Mouse (Mus musculus) fibroblast of lung, adult 2 months (primary cell): Measurements from ENCODE around the gene Fam13c.

Experiments used
- DNase-seq: peaks from one replicate; pipeline ENCODE4 v3.0.0-alpha.2; 2011; ENCODE audit warnings: low read depth

The Fam13c gene

DNA sequence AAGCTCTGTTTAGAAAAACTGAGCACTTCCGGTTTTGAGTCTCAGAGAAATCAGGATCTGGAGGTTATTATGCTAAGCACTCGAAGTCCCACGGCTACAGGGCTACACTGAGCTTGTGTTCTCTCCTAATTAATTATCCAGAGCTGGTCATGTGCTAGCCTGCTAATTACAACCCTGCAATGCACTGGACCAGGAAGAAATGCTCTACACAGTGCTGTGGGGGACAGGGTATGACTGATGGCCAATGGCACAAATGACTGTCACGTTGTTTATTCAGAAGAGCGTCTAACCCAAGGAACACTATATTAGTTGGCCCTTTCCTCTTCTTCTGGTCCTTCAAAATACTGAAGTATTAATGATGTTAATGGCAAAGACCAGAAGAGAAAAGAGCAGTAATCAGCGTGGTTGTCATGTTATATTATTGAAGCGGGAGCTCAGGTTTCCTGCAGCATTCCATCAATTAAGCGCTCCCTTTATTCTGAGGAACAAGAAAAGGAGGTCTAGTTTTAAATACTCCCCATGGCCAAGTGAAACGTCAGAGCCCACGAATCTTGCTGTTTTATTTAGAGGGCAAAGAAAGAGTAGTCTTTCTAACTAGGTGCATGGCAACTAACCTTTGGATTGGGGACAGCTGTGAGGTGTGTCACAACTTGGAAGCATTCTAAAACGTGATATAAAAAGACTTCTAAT is 18.4 kb downstream of the Fam13c start:
- DNase-seq = no peak

DNA sequence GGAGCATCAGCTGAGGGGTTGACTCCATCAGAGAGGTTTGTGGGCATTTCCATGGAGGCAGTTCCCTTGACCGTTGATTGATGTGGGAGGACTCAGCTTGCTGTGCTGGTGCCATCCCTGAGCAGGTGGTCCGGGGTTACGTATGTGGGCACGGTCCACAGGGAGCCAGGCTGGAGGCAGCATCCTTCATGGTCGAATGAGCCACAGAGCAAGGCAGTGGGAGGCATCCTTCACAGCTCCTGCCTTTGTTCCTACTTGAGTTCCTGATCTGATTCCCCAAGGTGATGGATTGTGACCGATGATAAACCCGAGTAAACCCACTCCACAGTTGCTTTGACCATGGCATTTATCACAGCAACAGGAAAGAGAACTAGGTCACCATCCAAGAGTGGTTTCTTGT is 25.4 kb downstream of the Fam13c start:
- DNase-seq = no peak

DNA sequence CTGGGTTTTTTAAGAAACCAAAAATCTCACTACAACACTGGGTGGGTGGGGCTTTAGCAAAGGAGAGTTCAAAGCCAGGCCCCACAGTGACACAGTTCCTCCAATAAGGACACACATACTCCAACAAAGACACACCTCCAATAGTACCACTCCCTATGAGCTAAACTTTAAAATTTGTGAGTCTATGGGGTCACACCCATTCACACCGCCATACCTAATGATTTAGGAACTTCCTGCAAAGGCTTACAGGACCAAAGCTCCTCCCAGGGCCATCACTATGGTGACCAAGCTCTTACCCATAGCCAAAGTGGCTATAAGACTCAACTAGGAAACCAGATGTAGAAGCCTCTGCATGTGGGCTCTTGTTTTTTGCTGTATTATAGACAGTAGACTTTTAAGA is 30.6 kb downstream of the Fam13c start:
- DNase-seq = no peak

DNA sequence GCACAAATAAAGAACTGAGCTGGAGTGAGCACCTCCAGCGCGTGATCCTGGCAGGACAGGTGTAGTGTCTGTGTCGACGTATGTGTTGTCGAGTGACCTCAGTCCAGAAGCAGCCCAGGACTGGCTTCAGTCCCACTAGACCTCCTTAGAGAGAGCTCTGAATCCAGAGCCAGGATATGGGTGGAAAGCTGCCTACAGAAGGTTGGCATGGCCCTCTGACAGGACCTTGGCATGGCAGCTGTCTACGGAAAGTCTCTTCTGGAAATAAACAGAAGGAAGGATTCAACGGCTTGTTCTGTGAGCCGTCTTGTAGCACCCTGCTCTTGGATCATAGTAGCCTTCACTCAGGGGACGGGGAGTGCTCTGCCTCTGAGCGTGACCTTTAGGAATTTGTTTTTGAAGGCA is 37.5 kb downstream of the Fam13c start:
- DNase-seq = peak; percentile 58

DNA sequence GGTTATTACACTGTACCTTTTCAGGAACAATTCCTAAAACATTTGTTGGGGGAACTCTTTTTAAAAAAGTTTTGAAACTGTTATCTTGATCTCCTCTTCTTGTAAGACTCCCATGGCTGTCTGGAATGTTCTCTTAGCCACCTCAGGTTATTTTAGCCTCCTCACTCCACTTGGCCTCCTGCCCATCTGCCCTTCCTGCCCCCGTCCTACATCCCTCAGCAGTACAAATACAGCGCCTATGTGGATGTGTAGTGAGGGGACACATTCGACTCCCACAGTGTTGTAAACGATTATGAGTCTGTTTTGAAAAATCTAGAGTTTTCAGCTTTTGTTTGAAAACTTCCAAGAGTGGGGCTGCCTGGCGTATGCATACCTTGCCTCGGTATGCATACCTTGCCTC is 43.5 kb downstream of the Fam13c start:
- DNase-seq = no peak

DNA sequence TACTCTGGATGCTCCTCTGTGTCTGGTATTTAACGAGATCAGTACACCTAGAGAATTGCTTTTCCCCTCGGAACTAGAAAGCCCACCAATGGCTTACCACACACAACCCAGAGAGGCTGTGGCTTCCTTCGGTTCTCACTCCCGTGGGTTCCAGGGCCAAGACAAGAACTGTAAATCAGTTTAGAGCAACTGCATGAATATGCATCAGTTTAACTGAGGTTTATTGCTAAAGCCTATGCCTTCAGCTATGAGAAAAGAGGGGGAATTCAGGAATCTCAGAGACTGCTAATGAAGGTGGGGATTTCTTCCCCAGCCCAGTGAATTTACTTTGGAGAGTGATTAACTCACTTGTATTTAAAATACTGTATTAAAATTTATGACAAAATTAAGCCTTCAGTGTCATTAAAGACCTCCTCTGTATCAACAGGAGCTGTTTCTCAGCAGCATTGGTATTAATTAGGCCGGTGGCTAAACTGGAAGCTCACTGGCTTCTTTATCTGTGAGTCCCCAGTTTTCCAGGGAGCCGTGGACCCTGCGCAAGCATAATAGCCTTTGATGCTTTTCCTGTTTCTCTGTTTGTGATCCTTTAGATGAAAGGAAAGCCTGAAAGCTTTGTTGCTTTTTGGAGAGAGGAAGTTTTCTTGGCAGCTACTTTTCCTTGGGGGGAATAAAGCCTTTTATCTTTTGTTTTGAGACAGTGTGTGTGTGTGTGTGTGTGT is 44.4 kb downstream of the Fam13c start:
- DNase-seq = no peak

DNA sequence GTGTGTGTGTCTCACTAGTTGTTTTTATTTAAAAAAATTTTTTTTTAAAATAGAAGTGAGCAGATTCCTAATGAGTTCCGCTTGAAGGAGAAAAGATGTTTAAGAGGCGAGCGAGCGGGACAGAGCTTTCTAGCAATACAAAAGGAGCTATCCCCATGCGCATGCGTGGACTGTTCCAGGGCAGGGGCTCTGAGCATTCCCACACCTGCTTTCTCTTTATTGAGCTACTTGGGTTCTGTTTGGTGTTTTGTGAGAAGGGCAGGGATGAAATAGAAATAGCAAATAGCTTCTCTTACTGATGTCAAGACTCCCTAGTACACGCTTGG is 45.0 kb downstream of the Fam13c start:
- DNase-seq = no peak

DNA sequence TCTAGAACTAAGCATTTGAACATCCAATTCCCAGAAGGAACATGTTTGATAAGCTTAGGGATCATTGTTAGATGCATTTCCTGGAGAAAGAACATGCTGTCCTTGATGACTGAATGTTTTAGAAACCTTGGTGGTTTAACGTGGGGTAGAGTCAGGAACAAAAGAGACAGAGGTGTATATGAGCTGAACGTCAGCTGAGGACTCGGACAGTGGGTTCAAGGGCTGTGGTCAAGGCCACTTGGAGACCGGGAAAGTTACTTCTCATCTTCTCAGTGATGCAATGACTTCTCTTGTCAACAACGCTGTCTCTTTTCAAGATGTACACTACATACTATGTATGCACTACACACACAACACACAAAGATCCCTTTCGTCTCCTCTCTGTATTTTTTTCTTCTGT is 46.4 kb downstream of the Fam13c start:
- no peak for DNase-seq

DNA sequence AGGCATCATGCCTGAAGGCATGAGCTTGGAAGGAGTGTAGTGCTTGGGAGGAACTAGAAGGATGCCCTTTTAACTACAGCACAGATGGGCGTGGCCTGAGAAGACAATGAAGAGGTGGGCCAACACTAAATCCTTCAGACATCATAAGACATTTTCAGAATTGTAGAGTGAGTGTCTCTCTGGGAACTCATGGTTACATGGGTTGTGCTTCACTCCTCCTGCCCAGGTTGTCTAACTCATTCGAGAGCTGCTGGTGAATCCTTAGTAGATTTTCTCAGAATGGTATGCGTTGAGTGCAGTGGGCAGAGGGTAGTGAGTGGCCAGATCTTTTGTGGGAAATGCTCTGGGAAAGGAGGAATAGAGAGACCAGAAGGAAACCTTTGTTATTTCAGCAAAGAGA is 53.6 kb downstream of the Fam13c start:
- peak; percentile 13 for DNase-seq

DNA sequence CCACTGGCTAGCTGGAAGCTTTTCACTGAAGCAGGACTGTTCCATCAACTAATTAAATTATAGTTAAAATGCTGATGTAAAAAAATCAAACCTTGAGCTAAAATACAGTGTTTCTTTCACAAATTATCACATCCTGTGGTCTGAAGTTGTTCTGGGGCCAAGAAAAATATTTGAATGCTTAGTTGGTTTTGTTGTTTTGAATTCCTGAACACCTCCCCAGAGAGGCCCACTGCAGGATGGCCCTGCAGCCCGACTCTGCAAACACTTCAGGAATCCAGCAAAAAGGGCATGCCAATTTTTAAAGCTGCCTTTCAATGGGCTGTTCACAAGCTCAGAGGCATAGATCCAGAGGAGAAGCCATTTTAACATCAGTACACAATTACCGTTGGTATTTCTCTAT is 54.2 kb downstream of the Fam13c start:
- DNase-seq = peak; percentile 90

DNA sequence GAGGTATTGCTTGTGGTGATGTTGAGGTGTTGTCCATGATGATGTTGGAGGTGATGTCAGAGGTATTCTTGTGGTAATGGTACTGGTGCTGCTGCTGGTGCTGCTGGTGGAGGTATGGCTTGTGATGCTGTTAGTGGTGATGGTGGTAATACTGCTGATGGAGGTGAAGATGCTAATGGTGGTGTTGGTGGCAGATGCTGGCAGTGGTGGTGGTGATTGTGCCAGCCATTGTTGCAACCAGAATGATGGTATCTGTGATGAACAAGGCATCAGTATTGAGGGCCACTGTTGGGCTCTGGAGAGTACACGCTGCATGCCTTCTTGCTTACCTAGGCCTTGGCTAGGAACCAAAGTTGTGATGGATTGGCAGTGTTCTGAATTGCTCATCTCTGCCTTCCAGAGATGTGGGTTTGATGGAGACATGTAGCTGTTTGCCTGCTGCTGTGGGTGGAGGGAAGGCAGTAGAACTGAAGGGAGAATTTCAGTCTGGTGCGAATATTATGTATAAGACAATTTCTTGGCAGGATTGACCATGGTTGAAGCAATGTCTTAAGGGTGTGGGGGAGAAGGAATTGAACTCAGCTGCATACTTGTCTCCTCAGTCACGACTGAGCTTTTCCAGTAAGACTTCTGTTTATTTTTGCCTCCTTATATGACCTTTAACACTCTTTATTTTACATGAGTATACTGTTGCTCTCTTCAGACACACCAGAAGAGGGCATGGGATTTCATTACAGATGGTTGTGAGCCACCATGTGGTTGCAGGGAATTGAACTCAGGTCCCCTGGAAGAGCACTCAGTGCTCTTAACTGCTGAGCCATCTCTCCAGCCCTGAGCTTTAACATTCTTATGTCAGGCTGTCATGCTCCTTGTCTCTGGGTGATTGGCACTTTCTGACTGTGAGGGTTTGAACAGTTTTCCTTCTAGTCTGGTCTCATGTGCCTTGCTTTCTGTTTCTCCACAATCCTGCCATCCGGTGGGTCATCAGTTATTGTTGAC is 55.1 kb downstream of the Fam13c start:
- DNase-seq = peak; percentile 73

DNA sequence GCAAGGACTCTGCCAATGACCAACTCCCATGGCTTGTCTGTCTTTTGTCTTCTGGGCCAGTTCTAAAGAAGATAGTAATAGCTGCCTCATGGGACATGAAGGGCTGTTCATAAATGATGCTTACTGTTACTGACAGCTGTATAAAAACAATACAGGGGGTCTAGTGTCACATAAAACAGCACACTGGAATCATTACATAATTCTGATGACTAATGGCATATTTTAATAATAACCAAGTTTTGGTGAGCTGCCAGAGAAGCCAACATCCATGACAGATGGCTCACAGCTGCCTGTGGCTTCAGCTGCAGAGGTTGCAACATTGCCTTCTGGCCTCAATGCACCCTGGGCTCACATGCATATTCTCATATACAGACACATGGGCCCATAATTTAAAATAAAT is 56.7 kb downstream of the Fam13c start:
- peak; percentile 58 for DNase-seq

DNA sequence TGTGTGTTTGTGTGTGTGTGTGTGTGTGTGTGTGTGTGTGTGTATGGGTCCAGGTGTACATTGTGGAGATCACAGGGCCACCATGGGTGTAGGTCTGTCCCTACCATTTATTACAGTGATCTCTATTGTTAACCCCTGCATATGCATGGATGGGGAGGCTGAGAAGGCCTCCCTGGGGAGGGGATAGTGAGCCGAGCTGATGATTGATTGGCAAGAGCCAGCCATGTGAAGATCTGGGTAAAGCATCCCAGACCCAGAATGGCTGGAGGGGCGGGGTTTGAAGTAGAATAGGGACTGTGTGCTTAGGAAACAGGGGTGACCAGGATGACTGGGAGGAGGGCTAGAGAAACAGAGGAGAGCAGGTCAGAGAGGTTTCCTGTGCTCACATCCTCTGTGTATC is 58.0 kb downstream of the Fam13c start:
- no peak for DNase-seq

DNA sequence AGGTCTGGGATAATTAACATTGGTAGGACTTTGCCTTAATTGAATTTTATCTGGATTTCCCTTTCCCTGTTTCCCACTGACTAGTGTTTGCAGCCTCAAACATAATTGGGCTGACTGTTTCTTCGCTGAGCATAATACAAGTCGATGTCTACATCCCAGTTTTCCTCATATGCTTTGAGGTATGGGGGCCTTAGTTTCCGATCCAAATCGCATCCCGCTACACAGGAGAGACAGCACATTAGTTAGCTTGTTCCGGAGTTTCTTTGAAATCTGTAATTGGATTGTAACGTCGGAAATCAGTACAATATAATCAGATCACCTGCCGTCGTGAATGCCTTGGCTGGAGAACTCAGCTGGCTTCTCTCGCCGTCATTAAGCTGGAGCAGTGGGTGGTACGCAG is 59.0 kb downstream of the Fam13c start:
- DNase-seq = no peak

DNA sequence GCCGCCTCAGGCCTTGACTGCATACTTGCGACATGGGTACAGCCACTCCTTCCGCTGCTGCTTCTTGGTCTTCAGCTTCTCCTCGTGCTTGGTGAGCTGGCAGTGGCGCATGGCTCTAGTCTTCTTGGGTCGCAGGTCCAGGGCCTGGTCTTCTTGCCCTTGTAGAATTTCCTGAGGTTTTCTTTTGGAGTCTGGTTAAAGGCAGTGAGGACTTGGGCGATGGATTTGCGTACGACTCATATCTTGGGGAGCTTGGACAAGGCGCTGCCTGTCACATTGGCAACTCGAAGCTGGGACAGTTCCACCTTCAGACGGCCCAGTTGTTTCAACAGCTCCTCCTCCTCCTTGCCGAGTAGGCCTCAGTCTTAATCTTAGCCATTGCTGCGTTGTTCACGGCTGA is 64.6 kb downstream of the Fam13c start:
- no peak for DNase-seq

DNA sequence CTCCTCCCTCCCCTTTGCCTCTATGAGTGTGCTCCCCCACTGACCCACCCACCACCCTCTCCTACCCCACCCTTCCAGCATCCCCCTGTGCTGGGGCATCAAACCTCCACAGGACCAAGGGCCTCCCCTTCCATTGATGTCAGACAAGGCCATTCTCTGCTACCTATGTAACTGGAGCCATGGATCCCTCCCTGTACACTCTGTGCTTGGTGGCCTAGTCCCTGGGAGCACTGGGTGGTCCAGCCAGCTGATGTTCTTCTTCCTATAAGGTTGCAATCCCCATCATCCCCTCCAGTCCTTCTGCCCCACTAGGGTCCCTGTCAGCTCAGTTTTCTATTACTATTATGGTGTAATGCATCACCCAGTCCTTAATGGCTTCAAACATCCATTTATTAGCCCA is 65.1 kb downstream of the Fam13c start:
- no peak for DNase-seq

DNA sequence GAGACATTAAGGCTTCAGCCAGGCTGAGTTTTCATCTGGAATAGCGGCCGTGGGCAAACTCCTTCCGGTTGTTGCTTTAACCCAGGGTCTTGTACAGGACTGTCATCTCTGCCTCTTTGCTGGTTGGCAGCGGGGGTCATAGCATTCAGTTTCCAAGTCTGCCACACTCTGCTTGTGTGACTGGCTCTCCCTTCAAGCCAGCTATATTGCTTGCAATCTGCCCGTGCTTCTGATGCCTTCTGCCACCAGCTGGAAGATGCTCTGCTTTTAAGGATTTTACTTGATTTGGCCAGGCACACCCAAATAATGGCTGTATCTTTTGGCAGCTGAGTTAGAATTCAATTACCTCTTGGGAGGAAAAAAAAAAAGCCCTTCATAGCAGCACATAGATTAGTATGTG is 65.6 kb downstream of the Fam13c start:
- DNase-seq = no peak

DNA sequence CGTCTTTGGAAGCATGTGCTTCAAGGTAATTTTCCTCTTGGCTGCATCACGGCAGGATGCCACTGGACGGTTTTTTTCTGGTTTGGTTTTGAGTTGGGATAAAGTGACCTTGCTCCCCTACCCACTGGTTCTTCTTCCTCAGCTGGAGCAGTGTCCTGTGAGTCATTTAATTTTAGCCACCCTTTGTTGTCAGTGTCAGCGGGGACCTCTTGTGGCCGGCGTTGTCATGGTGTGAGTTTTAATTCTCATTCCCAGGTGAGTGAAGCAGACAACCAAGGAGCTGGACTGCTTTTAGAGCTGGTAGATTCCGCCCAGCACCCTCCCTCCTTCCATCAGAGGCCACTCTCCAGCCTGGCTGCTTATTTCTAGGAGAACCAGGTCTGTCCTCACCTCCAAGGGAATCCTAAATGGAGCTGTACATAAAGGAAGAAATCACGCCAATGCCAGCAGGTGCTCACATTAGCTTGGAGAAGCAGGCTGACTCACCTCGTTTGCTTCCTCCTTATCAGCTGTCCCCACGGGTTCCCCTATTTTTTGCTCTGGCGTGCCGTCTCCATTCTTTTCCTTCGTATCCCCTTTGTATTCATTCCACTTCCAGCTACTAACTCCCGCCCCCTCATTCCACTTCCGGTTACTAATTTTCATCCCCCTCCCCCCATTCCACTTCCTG is 66.4 kb downstream of the Fam13c start:
- DNase-seq = no peak

DNA sequence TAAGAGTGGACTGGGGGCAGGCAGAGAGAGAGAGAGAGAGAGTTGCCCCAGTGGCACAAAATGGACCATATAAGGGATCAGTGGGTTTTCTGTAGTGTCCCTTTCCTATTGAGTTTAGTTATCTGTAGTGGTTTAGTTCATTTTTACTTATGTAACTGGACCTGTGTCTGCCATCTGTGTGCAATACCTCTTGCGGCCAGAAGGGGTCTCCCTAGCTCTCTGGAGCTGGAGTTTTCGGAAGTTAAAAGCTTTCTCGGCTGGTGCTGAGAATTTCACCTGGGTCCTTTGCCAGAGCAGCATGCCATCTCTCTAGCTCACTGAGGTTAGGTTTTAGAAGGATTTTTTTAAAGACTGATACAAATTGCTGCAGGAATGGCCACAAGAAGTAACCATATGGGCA is 67.6 kb downstream of the Fam13c start:
- no peak for DNase-seq

DNA sequence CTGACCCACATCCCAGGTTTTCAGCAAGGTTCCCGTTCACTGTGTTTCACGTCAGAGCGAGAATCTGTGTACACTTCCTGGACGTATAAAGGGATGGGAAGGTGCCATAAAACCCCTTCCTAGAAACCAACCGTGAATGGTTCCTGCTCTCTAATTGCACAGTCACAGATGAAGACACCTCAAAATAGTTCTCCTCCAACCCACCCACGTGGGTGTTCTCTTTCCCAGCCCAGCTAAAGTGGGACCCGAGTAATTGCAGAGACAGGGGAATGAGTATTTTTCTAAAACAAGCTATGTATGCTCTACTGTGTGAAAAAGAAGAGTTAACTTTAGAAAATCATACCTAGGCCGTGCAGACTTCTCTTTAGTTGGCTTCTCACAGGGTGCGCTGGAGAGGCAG is 74.6 kb downstream of the Fam13c start:
- DNase-seq = no peak

DNA sequence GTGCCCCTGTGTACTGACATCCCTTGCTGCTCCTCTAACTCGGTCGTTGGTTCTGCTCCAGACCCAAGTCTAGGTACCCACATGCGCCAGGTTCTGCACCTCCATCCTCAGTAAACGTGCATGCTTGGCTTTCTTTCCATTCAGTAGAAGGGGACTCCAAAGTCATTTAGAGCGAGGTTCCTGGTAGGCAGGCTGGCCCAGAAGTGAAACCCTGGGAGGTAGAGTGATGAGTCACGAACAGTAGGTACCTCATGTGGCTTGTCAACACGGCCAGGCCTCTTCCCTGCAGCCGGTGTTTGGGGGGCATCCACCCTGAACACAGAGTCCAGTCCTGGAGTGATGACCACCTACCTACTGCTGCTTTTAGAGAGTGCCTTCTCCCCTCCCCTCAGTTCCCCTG is 76.4 kb downstream of the Fam13c start:
- no peak for DNase-seq

DNA sequence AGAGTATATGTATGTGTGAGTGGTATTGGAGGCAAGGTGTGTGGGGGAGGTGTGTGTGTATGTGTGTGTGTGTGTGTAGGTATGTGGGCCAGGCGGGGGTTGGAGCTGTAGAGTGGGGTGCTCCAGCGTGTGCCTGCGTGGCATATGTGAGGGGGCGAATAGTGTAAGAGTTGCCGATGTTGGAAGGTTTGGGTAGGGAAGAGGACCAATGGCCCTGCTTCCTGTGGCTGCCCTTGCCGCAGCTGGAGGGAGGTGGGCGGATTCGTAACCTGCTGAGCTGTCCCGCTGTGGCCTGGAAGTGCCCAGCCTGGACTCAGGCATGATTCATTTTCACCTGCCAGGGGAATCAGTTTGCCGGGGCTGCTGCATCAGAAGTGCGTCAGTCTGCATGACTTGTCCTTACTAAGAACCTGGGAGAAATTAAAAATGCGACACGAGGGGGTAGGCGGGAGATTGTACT is 79.4 kb downstream of the Fam13c start:
- DNase-seq = peak; percentile 53
